Mouse (Mus musculus) adrenal gland, postnatal 4 days (tissue): ENCODE measurements around the gene Hopx. TPM values are rescaled to one million over a fixed set of nuclear protein-coding genes. Genes with fewer than 3 reads are reported as not detected.

Experiments used
- DNase-seq, 2 experiments: peaks; one replicate each; pipeline ENCODE4 v3.0.0; 2021 to 2022; ENCODE audit warnings: low spot score in 2 of 2, mixed read lengths in 2 of 2
- total RNA-seq, 2 experiments: library from RNA; stranded (reverse); gene quantifications; 2 replicates each; pipeline ENCODE4 v1.2.3; 2021

The Hopx gene
- total RNA-seq, 2 experiments from 2014 or later: 4.8 to 7.2 TPM

- no peak for DNase-seq
Observed at GRCm38 (mm10) chr5:77133960-77134359, 19.0 kb upstream of the Hopx start.

DNA sequence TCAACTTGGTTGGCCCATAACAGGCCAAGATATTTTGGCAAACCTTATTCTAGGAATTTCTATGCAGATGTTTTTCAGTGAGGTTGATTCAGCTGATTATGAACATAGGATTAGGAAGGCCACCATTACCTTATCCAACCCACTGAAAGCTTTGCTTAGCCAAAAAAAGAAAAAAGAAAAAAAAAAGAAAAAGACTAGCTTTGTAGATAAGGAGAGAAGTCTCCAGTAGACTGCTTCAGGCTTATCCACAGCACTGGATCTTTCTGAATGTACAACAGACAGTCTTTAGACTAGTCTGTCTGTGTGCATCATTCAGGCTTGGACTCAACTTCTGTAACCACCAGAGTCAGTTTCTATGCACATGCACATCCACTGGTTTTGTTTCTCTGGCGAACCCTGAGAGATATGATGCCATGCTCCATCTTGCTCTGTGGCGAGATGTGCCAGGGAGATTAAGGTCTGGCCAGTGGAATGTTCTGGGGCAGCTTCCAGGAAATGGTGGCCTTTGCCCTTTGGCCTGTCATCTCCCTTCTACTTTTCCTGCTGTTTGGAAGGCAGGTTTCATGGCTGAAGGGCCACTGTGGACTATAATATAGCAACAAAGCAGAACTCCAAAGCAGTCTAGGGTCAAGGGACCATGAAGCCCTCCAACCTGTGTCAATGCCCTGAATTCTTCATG is 17.7 kb upstream of the Hopx start:
- no peak for DNase-seq

DNA sequence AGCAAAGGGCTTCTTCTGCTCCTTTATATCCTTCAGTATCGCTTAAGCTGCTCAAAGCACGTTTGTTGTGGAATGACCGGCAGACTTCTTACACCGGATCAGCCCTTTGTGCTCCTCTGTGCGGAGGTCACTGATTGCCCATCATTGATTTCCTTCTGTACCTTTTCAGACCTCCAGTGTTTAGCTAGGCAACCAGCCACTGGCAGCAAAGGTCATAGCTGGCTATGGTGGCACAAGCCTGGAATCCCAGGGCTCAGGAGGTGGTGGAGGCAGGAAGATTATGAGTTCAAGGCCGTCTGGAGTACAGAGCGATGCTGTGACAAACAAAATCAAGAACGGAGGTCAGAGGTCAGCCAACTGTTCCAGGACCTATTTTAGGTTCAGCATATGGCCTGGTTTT is 17.0 kb upstream of the Hopx start:
- DNase-seq: no peak

DNA sequence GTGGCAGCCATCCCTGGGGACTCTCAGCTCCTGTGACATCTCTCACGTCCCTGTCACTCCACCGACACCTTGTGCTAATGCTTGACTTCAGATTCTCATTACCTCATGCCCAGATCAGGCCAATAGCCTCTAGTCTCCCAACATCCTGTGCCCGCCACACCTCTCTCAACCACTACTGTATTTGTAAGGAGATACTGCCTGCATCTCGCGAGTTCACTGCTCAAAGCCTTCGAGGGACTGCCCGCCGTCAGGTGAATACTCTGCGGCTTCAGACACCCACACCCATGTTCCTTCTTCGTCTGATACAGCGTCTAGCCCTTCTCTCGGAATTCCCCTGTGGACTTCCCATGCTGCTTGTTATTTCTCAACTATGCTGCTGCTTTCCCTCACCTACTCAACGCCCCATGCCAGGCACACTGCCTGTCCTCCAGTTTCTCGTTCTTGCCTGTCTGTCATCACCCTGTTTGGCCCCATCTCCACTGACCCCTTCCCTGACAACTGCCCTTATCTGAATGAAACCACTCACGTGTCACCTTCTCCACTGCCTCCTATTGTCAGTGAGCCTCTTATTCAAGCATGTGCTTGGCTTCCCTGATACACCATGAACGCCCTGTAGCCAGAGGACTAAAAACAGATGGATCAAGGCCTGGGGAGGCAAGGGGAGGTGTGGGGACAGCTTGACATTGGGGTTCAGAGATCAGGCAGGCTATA is 15.5 kb upstream of the Hopx start:
- no peak for DNase-seq

DNA sequence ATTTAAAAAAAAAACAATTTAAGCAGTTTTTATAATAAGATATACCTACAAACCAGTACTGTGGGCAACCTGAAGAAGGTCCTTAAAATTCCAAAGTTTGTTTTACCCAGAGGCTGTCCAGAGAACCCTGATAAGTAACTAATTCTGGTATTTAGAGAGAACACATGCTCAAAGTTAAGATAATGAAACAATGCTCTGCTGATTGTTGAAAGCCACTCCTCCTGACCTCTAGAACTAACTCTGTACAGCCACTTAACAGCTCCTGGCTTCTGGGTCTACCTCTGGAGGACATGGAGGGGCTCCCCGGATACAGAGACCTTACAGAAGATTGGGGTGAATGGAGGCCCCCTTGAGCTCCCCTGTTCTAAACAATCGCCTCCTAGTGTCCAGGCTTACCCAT is 15.0 kb upstream of the Hopx start:
- DNase-seq: no peak

DNA sequence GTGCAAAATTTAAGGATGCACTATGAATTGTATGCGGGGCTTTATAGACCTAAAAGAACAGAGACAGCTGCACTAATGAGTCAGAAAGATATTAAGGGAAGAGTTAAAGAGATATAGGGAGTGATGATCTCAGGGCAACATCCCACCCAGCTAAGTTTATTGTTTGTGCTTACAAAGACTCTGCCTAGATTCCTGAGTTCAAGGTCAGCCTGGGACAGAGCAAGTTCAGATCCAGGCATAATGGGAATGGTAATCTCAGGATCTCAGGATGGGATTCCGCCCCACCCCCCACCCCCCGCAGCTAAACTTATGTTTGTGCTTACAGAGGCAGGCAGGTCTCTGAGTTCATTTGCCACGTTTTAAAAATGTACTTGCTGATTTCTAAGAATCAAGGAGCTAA is 13.9 kb upstream of the Hopx start:
- no peak for DNase-seq

DNA sequence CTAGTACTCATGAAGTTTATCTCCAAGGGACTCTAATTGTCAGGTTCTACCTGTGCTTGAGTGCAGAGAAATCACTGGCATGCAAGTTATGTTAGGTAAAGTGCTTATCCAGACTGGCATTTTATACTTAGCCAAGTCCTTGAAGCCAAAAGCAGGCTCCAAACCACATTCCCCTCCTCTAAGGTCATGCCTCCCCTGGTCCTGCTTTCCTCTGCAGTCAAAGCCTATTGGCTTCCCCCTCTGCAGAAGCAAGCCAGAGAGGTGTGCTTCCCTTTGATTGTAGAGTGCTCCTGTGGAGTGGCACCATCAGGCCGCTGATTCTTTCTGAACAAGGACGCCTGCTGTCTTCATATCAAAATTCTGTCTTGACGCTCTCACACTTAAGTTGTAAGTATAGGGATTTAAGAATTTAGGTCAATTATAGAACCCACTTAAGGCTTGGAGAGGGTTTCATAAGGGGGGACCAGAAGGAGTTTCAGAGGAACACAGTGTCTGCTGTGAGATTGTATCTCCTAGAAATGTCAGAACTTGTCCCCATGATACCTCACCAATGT is 11.6 kb upstream of the Hopx start:
- DNase-seq: no peak

DNA sequence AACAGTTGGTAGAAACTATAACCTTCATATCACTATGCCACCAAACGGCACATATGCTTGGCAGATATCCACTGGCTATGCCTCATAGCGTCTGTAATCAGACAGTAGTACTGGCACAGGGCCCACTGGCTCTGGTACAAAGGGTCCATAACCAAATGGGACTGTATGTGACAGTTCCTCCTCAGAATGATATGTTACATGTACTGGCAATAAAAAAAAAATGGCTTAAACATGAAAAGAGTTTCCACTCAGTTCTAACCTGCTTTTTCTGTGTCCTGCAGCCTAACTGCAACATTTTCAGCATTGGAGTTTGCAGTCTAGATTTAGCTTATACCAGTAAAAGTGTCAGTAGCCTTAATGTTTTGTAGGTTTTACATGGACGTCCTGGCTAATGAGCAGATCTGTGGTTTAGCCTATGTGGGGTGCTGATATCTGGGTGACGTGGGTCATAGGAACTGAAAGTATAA is 9.9 kb upstream of the Hopx start:
- DNase-seq: no peak

DNA sequence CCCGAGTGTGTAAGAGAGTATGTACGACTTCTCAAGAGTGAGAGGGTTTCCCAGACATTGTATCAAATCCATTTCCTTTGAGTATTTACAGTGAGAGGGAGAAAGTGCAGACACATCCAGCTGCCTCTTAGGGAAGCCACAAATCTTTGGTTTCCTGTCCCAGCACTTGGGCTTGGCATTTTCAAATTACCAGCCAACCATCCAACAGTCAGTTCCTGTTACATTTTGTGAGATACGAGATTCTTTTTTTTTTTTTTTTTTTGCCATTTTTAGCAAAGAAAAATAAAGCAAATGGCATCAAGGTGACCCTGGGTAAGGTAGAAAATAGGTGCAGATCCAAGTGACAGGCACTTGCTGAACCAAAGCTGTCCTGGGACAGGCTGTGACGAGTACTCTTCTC is 9.2 kb upstream of the Hopx start:
- DNase-seq: no peak

DNA sequence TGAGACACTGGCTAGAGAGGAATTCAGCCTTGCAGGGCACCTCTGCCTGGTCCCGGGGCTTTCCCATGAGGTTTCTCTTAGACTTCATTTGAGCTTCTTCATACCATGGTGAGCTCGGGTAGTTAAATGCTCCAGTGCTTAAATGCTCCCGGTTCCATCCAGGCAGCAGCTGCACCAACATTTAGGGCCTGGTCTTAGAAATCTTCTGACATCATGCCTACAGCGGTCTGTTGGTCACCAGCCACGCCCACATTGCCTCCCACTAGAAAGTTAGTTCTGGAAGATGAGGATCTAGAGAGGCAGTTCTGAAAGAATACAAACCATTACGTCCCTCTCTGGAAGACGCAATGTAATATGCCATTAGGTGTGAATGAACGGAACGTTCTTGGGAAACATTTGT is 8.7 kb upstream of the Hopx start:
- DNase-seq: no peak

DNA sequence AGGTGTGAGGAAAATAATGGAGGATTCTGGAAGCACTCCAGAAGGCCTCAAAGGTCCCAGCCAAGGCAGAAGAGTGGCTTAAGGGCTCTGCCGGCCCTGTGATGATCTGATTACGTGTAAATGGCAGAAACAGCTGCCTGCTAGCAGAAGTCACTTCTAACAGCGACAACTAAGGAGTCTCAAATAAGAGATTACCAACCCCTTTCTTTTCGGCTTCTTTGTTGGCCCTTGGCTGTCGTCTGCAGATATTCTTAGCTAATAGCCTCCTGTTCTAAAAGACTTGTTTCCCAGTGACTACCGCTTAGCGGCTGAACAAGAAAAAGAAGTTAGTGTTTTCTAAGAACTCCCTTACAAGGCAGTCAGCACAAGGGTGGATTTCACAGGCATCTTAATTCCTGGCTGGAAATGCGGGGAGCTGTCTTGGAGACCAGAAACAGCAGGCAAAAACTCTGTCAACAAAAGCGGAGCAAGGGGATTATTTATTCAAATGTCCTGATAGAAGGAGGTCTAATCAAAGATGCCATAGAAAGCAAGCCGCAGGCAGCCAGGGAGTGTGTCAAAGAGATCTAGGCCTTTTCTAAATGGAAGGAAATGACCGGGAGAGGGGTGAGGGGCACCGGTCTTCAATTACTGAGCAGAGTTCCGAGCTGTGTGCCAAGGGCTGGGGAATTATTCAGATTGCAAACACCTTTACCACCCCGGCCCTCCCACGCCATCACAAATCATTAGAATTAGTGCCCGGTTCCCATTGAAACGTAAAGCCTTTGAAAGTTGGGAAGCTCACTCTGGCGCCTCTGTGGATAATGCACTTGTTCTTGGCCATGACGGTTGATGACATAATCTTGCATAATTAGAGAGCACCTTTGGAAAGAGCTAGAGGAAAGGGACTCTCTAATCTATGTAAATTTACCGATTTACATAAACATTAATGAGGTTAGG is 7.6 kb upstream of the Hopx start:
- DNase-seq: no peak

DNA sequence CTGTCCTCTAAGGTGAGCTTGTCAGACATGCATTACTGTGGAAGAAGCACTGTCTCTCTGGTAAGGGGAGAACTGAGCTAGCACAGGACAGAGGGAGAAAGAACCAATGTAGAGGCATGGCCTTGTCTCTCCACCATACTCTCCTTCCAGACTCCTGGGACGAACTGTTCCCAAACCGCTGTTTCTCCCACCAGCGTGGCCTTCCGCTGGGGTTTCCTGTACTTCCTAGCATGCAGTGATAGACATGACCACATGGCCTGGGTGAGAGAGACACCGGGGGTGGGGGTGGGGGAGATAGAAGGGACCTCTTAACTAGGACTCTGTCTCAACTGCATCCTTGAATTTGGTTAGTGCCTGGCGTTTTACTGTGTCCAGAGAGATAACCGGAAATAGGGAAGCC is 5.8 kb upstream of the Hopx start:
- no peak for DNase-seq

- no peak for DNase-seq
Observed at GRCm38 (mm10) chr5:77119475-77120422, 4.8 kb upstream of the Hopx start.

DNA sequence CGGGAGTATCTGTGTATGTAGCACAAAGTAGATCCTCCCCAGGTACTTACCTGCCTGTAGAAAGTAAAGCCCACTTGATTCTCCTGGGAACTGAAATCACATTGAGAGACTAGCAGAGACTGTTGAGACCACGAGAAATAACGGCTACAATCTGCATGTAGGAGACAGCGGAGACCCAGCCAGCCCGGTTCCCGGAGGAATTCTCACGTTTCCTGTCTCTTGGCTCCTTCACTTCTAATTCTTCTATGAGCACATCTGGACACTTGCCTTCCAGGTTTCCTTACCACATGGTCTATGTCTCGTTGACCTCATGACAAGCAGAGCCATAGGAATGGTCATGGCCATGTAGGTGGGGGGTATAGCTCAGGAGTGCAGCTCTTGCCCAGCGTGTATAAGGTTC is 811 bp upstream of the Hopx start:
- no peak for DNase-seq

DNA sequence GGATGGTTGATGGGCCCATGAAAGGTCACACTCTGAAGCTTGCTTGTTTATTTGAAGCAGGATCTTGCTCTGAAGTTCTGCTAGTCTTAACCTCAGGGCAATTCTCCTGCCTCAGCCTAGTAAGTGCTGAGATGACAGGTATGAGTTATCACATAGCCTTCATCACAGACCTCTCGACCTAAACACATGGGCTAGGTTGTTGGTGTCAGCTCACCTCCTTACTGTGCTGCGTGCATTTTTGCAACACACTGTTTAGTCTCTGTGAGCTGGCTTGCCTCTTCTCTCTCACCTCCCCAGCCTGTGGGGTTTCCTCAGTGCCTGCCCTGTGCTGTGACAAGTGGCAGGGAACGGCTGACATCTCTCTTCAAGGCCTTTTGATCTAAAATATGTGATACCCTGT is 1.1 kb downstream of the Hopx start:
- no peak for DNase-seq

- DNase-seq: no peak
Observed at GRCm38 (mm10) chr5:77112066-77112465, 2.9 kb downstream of the Hopx start.

DNA sequence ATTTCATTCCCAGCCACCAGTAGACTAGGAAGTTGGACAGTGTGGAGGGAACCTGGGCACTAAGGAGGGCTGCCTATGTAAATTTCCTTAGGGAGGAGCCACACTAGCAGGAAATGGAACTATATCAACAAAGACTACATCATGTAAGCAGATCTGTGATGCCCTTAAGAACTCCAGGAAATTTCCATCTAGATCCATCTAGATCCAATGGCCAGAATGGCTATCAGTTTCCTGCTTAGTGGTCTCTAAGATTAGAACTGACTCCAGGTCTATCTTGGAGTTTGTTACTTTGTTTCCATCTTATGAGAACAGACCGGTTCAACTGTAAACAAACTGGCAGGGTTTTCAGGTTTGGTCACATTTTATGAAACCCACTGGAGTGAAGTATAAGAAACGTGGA is 5.1 kb downstream of the Hopx start:
- DNase-seq: no peak

GRCm38 (mm10) chr5:77108806-77109205 is 6.1 kb downstream of the Hopx start:
- no peak for DNase-seq

GRCm38 (mm10) chr5:77107146-77107822 is 7.6 kb downstream of the Hopx start:
- DNase-seq: no peak
